Mouse (Mus musculus) liver, adult 2 months (tissue): ENCODE measurements around the gene Clec2g.

Experiments
- CTCF ChIP-seq: fragments of 200-500 bp; IDR thresholded peaks from 2 replicates; pipeline ENCODE4 v1.5.1; 2011; ENCODE audit warnings: low read depth, low read length, control low read depth
- POLR2A ChIP-seq: fragments of 200-500 bp; IDR thresholded peaks from 2 replicates; pipeline ENCODE4 v1.6.1; 2011; ENCODE audit warnings: low read length, control low read depth; ENCODE audit not compliant: insufficient read depth; ENCODE audit errors: extremely low read depth

DNA sequence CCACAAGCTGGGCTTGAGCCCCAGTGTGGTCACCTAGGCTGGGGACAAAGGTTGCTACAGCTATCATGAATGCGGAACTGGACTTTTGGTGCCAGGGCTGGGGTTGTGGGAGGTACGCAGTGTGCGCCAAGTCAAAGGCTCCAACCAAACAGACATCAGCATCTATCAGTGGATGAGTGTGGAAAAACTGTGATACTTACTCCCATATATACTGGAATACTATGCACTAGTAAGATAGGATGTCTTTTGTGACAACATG is 39.2 kb downstream of the Clec2g start:
- TF ChIP-seq CTCF (no peak), POLR2A (no peak)
